Mouse (Mus musculus) kidney, postnatal 10 days (tissue): Measurements from ENCODE around the gene Prn.

Experiments
- DNase-seq: peaks from one replicate; pipeline ENCODE4 v3.0.0; 2021; ENCODE audit warnings: mixed read lengths

Prn gene

DNA sequence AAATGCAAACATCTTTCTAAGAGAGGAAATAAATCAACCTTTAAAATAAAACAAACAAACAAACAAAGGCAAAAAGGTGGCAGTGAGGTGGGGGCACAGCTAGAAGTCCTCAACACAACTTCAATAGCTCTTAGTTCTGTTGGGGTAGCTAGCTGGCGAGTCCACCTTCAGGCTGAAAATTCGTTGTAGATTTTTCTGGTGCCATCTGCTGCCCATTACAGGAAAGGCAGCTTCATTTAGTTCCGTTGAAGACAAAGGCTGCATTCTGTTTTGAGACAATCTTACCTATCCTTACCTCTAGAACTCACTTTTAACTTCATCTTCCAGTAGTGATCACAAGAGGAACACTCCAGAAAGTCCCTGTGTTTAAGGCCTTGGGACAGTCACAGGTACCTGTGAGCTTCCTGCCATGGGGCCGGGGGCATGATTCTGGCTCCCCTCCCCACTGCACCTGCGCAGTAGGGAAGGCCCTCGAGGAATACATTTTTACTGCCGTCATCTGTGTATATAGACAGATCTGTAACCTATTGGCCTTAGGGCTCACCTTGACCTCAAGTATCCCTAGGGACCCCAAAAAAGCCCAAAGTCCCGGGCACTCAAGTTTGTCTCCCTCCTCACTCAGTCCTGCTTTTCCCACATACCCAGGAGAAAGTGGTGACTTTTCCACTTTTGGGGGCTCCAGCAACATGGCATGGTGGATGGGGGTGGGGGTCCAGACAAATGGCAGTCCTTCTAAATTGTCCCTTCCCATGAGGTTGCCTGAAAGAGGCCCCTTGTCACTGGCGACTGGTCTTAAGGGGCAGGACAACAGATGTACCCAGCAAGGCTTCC is 40.2 kb downstream of the Prn start:
- DNase-seq: peak; percentile 76

DNA sequence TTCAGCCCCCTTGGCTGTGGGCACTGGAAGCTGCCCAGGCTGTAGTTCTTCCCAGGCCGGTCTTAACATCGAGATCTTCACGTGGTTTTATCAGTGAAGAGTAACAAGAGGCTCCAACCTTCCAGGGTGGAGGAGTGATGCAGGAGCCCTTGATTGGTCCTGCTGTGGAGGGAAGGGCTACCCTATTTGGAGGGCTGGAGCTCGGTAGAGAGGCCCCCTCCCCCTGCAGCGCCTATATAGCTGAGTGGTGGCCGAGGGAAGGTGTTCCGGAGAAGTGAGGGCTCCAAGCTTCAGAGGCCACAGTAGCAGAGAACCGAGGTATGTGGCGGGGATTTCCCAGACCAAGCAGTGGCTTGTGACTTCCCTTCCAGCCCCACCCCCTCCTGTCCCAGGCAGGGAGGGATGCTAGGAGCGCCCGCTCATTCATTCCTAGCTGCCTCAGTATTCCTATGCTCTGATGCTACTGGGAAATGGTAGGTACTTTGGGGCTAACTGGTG is 40.9 kb downstream of the Prn start, which contains the start of gene Prnd:
Gene Prnd, plus strand, starts transcription at position 264 of the 498 bp plus-strand sequence.
- peak; percentile 60 for DNase-seq

DNA sequence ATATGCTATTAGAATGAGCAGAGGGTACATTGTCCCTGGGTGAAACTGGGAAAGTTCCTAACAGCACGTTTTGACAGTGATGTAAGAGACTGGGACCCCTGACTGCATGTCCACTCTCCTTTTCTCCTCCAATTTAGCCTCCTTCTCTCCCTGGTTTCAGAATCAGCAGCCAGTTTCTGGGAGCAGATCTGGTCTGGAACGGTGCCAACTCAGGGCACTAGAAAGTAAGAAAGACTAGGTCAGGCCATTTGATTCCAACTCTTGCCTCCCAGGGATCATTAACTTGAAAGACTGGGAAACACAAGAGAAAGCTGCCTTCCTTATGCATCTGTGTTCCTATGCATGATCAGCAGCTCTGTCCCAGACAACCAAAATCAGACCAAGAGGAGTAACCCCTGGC is 42.7 kb downstream of the Prn start:
- peak; percentile 50 for DNase-seq

DNA sequence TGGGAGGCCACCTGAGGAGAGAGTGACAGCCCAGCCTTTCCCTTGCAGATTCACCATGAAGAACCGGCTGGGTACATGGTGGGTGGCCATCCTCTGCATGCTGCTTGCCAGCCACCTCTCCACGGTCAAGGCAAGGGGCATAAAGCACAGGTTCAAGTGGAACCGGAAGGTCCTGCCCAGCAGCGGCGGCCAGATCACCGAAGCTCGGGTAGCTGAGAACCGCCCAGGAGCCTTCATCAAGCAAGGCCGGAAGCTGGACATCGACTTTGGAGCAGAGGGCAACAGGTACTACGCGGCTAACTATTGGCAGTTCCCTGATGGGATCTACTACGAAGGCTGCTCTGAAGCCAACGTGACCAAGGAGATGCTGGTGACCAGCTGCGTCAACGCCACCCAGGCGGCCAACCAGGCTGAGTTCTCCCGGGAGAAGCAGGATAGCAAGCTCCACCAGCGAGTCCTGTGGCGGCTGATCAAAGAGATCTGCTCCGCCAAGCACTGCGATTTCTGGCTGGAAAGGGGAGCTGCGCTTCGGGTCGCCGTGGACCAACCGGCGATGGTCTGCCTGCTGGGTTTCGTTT is 43.3 kb downstream of the Prn start:
- peak; percentile 25 for DNase-seq

DNA sequence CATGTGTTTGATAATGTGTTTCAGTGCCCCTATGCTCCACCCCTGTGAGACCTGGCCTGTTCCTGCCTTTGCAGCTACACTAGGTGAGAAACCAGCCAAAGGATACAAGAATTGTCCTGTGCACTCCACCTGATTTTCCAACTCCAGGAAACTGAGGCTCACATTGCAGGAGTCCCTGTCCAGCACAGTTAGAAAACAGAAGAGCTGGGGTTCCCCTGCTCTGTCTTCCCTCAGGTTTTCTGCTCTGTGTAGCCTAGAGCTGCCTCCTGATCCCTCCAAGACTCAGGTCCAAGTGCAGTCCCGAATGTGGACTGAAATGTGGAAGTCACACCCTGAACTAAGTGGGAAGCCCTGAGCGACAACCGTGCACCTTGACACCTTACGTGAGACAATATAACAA is 44.0 kb downstream of the Prn start:
- DNase-seq: peak; percentile 4

DNA sequence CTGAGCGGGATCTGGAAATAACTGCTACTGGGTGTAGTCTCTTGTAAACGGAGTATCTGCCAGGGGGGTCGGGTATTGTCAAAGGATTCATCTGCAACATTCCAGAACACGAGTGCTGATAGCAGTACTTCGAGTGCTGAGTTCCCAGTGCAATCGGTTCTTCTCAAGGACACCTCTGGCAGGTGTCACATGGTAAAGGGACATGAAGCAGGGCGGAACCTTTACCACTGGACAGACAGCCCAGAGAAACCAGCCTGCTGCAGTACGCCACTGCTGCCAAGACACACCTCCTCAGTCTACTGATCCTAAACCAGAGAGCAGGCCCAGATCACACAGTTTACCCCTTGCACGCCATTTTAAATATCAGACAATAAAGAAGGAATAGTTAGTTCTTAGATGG is 45.1 kb downstream of the Prn start:
- no peak for DNase-seq

DNA sequence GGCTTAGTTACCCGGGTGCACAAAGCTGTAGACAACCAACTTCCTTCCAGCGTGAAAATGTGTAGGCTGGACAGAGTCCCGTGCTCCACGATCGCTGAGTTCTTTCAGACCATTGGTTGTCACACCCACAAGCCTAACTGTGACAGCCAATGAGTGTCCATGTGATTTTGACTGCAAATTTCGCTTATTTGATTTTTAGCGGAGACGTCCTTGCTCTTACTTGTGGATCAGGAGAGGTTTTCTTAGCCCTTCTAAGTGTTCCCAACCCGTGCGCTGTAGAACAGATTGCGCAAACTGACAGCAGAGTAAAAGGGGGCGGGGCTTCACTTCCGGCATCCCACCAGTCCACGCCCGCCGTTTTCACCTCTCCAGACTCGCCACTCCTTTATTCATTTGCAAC is 45.5 kb downstream of the Prn start:
- DNase-seq: peak; percentile 59

DNA sequence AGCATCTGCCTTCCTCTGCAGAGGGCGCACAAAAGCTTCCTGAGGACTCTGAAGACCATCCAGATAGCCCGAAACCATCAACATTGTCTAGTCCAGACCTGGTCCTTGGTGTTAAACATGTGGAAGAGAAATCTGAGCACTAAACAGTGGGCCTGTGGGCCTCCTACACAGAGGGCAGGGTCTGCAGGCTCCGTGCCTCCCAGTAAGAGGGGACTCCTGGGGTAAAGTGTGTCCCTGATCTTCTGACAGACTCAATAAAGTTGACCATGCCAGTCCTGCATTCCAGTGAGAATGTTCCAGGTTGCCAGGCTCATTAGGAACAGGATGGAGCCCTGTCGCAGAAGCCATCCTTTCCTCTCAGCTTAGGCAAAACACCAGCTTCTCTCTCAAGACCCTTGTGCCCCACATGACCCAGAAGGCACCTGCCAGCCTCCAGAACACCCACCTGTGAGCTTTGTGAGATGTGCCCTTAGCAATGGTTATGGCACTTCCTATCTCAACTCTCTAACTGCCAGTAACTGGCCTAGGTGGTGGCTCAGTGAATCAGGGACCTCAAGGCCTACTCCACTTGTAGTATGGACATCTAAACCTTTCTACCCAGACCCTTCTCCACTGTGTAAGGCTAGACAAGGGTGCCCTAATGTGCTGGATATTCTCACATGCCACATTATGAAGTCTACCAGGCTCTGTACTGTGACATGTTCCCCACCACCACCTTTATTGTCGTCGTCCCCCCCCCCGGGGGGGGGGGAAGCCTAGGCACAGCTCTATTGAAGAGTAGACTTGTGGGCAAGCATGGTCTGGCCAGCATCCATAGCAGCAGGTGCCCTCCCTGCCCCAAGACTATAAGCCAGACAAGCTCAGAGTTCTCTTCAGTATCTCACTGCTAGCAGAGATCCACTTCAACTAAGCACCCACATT is 46.8 kb downstream of the Prn start:
- DNase-seq: no peak

DNA sequence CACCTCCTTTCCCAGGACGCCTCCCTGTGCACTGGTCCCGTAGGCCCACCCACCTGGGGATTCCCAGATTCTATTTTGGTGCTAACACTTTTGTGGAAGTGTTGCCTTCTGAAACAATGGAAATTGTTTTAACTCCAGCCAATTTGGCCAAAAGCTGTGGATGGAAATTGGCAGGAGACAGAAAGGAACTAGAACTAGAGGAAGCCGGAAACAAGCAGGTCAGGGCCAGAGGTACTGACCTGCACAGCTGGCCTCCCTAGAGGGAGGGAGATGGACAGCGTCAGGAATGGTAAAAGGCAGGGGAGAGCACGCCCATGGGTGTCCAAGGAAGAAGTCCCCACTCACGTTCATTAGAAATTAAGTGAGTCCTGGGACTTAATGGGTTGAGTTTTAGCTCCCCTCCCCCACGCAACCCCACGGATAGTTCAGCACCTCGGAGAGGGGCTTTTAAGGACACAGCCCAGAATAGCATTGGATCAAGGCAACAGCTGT is 48.0 kb downstream of the Prn start:
- DNase-seq: peak; percentile 54

DNA sequence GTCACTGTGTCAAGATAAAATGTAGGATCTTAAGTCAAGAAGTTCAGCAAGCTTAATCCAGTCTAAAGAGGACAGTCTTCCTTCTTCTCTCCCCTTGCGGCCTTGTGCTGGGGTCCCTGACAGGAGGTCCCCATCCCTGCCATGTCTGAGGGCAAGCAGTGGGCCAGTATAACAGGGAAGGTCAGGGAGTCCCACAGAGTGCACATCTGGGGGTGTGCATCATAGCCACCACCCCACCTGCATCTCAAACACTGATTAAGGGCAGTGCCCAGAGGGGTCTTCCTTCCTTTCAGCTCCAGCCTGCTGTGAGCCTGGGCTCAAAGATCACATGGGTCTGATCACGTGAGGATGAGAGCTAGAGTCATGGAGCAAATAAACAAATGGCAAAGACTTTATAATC is 51.9 kb downstream of the Prn start:
- DNase-seq: no peak

DNA sequence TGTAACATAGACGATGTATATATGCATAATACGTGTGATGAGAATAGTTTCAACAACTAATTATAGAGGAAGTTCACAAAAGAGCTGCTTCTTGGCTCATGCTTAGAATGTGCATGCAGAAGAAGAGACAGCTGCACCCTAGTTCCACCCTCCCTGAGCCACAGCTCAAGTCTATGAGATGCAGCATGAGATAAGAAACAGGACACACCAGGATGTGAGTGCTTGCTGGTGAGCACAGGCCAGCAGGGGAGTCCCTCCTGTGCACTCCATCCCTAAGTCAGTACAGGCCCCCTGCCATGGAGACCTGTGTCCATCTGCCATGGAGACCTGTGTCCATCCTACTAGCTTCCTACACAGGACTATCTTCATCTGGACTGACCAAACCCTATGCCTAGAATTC is 60.8 kb downstream of the Prn start:
- no peak for DNase-seq

DNA sequence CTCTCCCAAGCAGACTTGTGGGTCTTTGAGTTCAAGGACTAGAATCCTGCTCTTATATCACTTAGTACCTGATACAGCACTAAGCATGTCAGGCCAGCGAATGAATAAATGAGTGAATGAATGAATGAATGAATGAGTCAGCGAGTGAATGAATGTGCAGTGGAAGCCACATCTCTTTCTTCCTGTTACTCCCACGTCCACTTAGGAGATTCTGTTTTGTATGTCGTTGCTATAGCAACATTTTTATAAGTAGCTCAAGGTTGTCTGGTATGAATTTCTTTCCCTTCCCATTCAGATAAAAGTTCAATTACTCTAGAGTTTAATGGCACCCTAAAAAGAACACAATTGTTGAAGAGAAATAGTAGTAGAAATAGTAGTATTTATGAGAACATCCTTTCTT is 61.3 kb downstream of the Prn start:
- no peak for DNase-seq

DNA sequence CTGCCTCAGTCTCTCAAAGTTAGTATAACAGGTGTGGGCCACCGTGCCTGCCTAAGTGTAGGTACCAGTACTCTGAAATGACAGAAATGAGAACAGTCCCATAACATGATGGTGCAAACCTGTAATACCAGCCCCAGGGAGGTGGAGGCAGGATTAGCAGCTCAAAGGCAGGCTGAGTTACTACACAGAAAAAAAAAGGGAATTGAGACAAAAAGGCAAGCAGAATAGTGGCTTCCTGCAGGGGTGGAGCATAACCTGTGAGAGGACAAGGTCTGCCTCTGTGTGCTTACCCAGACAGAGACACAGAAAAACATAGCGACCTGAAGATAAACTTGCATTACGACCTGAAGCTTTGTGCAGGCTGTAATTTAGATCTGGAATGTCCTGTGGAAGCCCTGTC is 66.9 kb downstream of the Prn start:
- DNase-seq: no peak

DNA sequence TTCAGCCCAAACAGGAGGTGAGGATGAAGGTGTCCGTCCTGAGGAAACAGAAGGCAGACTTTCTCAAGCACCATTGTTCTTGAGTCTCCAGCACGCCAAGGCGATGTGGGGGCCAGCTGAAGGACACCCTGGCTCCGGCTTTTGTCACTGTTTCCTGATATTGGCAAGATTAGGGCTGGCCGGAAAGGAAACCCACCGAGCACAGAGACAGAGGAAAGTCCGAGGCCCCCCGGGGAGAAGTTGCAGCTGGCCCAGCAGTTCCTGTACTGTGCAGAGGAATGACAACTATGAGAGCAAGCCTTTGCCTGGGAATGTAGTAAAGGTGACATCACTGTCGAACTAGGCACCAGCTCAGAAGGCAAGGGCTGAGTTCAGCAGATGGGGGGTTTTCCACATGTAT is 71.1 kb downstream of the Prn start:
- peak; percentile 75 for DNase-seq

DNA sequence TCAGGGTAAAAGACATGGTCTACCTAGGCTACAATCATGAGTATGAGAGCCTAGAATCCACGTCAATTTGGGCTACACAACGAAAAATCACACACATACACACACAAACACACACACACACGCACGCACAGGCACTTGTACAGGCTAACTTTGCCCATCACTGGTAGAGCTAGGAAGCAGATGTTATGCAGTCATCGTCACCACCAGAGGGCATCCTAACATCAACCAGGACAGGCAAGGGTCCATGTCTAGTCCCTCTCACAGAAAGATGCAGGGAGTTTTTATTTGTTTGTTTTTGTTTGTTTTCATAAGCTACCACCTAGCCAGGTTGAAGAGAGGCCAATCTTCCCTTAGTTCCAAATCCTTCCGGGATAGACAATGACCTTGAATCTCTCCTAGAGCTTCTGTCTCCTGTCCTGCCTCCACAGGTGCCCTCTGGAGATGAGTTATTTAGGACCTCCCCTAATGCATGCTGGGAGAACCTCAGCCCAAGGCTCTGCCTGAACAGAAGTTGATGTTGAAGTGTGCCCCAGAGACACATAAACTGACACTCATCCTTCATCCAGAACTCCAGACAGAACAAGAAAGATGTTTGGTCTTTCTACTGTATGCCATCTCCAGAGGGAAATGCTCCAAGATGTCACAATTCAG is 72.9 kb downstream of the Prn start:
- DNase-seq: peak; percentile 80

DNA sequence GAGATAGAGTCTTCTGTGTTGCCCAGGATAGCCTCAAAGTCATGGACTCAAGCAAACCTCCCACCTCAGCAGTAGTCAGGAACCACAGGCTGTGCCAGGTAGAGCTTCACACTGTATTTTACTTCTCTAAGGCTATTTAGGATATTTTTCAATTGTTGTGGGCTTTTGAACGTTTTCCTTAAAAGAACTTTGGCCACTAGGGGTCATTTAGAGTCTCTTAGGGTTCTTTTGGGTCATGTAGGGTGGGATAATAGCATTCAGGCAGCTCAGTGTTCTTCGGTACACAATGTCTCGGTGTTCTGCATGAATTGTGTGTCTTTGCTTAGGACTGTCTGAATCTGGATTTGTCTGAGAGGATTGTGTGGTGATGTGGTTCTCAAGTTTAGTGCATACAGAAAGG is 78.2 kb downstream of the Prn start:
- DNase-seq: no peak

DNA sequence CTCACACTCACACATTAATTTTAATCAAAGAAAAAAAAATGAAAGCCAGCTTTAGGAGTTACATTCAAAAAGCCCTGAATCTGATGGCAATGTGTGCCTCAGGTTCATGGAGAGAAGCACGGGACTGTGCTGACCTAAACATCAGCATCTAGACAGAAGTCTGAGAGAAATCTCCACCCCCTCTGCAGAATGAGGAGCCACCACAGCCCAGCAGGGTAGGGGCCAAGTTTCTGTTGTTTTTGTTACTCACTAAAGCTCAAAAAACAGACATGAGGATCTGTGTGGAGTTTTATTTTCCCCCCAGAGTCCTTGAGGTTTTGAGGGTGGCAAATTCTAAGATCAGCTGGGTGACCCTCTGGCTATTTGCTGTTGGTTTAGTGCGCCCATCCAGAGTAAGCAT is 78.8 kb downstream of the Prn start:
- DNase-seq: no peak

DNA sequence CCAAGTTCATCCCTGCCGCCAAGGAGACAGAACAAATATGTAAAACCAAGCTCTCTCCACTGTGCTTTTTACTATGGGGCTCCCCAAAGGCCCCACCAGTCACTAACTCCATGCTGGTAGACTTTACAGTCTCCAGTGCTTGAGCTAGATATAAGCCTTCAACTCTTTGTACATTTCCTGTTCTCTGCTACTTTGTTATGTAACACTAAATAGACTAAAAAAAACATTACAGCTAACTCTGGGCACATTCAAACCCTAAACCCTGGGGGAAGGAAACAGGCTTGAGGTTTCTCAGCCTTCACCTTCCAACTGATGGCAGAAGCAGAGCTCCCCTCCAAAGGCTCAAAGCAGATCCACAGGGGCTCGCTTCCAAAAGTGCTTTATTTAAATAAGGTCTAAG is 82.7 kb downstream of the Prn start:
- no peak for DNase-seq

DNA sequence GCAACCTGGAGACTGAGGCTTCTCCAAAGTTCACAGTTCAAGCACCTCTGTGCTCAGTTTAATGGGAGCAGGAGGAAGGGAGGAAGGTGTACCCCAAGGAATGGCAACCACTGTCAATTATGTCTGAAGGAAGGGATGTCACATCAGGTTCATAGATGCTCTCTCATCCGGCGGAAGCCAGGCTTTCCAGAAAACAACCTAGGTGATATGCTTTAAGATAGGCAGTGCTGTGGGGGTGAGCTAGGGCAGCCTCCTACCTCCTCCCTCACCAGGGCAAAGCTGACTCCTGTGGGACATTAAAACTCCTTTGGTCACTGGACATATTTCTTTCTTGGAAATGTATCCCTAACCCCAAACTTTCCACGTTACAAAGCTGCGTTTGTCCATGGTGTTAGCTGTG is 83.4 kb downstream of the Prn start:
- no peak for DNase-seq

DNA sequence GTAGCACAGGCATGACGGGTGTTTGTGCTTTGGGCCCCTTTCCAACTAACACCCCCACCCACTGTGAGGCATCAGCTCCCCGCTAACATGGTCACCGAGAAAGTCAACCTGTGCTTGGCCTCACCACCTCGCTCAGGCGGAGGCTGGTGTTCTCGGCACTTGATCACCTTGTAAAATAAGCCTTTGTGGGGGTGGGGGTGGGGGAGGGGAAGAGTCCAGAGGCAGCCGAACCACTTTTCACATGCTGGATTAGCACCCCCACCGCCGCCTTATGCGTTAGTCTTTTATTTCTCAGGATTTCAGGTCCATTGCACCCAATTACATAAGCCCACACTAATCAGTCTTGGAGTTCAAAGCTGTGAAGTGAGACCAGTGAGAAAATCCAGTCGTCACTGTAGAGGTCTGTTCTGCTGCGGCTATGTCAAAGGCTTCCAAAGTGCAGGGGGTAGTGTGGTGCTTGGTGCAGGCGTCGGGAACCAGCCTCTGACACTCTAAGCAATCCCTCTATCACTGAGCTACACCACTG is 83.9 kb downstream of the Prn start:
- DNase-seq: no peak

DNA sequence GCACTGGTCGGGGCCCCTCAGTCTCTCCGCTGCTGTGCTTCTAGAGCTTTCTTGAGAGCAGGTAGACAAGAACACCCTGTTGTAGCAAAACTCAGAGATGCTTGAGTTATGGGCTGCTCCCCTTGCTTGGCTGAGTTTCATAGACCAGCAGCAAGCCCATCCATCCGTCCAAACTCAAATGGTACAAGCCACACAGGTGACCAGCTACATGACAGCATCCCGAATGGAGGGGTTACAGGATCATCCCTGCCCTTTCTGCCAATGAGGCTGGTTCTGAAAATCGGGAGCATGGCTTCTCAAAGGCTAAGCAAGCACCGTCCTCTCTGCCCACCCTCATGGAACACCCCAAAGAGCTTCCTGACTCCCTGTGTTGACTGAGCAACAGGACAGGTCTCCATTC is 85.2 kb downstream of the Prn start:
- DNase-seq: no peak

DNA sequence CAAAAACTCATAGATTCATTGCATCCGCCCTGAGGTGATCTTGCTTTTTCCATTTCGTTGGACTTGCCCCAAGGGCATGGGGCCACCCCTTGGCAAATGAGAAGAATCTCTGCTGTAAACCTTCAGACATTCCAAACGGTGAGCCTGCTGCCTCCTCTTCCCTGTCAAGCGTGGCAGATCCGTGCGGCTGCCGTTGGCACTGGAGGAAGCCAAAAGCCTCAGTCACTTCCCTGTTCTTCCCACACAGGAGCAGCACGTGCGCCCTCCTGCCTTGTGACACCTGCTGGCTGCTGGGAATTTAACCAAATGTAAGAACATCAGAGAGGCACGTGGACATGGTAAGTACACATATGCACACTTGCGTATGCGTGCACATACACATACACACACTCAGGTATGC is 86.0 kb downstream of the Prn start:
- no peak for DNase-seq

DNA sequence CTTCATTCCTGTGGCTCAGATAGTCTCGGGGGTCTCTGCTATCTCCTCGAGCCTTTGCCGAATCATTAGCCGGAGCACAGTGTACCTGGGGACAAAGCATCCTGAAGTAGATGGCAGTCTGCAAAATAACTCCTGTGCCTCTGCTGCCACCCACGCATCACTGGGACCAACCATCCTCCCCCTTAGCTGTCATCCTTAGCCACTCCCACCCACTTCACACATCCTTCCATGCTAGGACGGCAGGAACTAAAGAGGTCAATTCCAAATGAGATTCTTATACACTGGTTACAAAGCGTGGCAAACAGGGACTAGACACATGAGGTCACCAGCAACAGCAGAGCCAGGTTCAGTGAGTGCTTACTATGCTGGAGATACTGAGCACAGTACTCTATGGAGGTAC is 86.6 kb downstream of the Prn start:
- no peak for DNase-seq
